Mouse (Mus musculus) B cell, adult 67 days (primary cell): ENCODE measurements around the gene Cox6a2. TPM values are rescaled to one million over a fixed set of nuclear protein-coding genes. Genes with fewer than 3 reads are reported as not detected.

Source experiments
- total RNA-seq, 2 experiments: library from RNA; stranded (reverse); gene quantifications; 4 replicates each; pipeline ENCODE4 v1.2.4; 2023

The Cox6a2 gene
- total RNA-seq = not detected

DNA sequence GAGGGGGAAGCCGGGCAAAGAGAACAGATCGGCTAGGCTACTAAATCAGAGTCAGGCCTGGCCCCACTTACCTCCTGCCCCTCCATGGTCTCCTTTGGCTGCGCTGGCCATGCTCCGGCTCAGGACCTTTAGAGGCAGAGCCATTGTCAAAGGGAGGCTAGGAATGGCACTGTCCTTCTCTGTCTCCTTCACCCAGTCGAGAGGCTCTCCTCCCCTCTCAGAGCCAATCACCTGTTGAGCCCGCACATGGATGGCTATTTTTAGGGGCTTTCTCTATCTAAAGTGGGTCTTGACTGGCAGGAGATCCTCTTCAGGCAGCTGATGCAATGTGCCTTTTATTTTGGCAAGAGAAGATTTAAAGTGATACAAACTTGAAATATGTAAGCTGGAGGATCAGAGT is at the start of gene Cox6a2:
Gene Cox6a2, minus strand, starts transcription at position 236 of the 400 bp plus-strand sequence.

DNA sequence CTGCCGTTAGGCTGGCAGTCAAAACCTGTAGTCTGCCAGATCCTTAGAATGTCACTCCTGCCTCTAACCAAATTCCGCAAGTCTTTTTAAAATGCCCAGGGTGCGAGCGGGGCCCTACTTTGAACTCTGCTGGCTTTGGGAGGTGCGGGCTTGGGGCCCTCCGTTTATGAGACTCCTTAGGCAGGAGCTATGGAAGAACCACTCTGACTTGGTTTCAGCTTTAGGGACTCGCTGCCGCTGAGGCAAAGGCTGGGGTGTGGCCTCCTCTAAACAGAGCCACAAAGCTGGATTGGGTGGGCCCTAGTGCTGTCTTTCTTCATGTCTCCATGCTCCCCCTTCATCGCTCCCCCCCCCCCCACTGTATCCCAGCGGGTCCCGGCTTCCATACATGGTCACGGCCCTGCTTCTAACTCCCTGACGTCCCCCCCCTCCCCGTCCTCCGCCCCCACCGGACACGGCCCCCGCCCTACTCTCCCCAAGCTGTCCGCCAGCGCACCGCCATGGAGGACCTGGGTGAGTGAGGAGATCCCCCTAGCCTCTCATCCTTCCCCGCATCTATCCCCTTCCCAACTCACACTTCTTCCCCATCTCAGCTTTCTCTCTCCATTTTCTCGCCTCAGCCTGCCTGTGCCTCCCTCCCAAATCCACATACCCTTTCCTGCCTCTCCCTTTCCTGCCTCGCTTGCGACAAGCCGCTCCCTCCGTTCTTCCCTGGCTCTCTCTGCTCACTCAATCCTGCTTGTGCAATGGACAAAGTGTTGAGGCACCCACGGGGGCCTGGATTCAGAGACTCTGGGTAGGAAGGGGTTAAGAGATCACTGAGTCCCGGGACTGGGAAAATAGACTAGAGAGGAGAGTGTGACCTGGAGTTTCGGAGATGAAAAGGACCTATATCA is 40.6 kb upstream of the Cox6a2 start, which contains the start of gene Tgfb1i1:
Gene Tgfb1i1, plus strand, starts transcription at position 317 of the 896 bp plus-strand sequence.

DNA sequence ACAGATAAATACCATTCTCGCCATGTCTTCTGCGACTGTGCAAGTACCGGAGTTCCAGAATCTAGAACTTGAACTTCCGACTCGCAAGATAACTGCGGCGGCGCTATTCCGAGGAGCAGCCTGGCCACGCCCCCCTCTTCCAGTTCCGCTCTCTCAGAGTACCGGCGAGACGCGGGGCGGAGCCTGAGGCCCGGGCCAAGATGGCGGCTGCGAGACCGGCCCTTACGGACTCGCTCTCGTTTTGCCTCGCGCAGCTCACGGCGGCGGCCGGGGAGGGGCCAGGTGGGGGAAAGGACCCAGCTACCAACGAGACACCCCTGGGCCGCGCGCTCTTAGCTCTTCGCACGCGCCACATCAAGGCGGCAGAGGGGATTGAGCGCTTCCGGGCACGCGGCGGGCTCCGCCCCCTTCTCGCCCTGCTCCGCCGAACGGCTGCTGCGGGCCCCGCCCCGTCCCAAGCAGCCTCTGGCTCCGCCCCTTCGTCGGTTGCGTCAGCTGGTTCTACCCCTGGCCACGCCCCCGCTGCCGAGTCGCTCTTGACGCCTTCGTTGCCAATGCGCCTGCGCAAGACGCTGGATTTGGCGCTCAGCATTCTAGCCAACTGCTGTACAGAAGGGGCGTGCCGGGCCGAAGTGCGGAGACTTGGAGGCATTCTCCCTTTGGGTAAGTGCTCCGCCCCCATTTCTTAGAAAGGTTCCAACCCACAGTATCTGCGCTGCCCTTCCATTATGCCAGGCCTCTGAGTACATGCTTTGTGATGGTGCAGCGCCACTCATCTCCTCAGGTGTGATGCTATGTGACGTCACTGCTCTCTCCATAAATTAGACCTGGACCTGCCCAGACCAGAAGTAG is 32.0 kb upstream of the Cox6a2 start, which contains the start of gene 9130023H24Rik:
Gene 9130023H24Rik, minus strand, starts transcription at position 105 of the 852 bp plus-strand sequence.

DNA sequence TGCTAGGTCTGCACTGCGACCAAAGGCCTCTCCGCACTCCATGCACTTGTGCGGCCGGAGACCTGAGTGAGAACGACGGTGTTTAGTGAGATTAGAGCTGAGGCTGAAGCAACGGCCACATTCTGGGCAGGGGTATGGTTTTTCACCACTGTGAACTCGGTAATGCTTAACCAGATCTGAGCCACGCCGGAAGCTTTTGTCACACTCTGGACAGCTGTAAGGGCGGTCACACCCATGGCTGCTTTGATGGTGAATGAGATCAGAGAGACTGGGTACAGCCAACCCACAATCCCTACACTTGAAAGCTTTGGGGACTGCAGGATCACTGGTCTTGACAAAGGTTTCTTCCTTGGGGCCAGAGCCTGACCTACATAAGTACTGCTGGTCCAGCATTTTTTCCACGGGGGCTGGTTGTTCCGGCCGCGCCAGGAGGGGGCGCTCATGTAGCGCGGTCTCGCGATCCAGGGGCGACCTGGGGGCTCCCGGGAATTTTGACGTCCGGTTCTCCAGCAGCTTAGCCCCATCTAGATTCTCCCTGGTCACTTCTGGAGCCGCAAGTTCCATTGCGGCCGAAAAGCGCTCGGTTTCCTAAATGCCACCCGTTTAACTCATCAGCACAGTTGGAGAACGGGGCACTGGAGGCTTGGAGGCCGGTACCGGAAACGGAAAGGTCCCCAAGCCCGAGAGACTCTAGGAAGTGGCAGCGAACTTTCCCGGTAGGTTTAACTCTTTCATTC is 30.8 kb upstream of the Cox6a2 start, which contains the start of gene Armc5:
Gene Armc5, plus strand, starts transcription at position 487 of the 737 bp plus-strand sequence.

Other genes starting within 250 kb of the Cox6a2 start
- 100 to 1,000 TPM; 721 to 839 TPM for gene Fus, start 238.9 kb downstream of the Cox6a2 start, total RNA-seq
- gene Pycard, start 212.5 kb downstream of the Cox6a2 start, total RNA-seq = 10 to 100 TPM; 21.7 to 25.7 TPM
- gene Trim72, start 202.4 kb downstream of the Cox6a2 start, total RNA-seq = 1 to 10 TPM; 1.0 to 1.3 TPM
- gene Itgam, start 143.7 kb downstream of the Cox6a2 start, total RNA-seq = 1 to 10 TPM; 1.7 to 1.8 TPM
- gene Gm49368, start 143.7 kb downstream of the Cox6a2 start, total RNA-seq = not detected
- gene Itgax, start 76.8 kb downstream of the Cox6a2 start, total RNA-seq = 1 to 10 TPM in 1 of 2 experiments, under 1 TPM in 1; 0.53 to 1.3 TPM
- gene Itgad, start 52.0 kb downstream of the Cox6a2 start, total RNA-seq = 1 to 10 TPM; 1.2 to 3.3 TPM
- gene Armc5, start 31.0 kb upstream of the Cox6a2 start, total RNA-seq = 10 to 100 TPM; 26.4 to 27.3 TPM
- 1 to 10 TPM; 3.9 to 6.1 TPM for gene 9130023H24Rik, start 31.6 kb upstream of the Cox6a2 start, total RNA-seq
- 1 to 10 TPM; 2.5 to 5.9 TPM for gene Tgfb1i1, start 40.4 kb upstream of the Cox6a2 start, total RNA-seq
- not detected for gene Slc5a2, start 59.3 kb upstream of the Cox6a2 start, total RNA-seq
- 10 to 100 TPM; 27.8 to 28.5 TPM for gene BC017158, start 91.8 kb upstream of the Cox6a2 start, total RNA-seq
- gene Rgs10, start 212.4 kb upstream of the Cox6a2 start, total RNA-seq = 10 to 100 TPM; 25.7 to 32.9 TPM